Mouse (Mus musculus): ENCODE data around the gene Snx29. TPM values are rescaled to one million over a fixed set of nuclear protein-coding genes. Genes with fewer than 3 reads are reported as not detected.

Snx29 gene
- total RNA-seq, 2 experiments from 2014 or later, result 21.1 to 22.8 TPM

DNA sequence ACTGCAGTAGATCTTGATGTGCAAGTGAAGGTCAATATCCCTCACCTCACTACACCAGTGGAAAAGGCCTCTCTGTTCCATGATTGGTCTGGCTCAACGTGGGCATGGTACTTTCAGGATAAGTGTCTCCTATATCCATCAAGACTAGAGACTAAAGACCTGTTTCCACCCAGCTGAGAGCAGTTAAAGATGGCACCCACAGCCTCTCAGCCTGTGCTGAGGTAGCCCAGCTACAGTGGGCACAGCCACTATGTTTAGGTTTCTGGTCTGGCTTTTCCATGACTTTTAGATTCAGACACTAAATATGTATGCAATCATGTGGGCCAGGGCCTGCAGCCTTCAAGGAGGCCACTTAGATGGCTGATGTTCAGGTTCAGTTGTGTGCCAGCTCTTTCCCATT, 345.7 kb downstream of the Snx29 start:
- intact Hi-C loops (cut with DNase I), result no loop called here
- DNase-seq (ENCODE audit: extremely low spot score in 1 of 2, low spot score in 2 of 2), result no peak
- no peak overlapping the region for H3K4me3 ChIP-seq
- no peak overlapping the region for H3K27ac ChIP-seq
- no peak for TF ChIP-seq CTCF (IDR thresholded peaks at IDR 0.05)

DNA sequence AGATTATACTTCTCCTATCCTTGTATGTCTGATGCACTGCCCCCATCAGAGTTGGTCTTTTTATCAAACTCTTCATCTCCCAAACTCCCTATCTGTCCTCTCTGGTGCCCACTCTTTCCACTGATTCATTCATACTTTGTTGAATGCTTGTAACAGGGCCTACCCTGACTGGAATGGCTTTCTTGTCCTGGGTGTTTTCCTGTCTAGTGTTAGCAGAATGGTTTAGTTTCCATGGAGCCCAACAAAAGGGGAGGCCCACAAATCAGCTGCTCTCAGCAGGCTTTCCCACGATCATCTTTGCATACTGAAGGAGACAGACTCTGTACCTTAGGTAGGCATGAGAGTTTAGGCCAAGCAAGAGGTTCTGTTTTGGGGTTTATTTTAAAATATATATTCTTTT, 346.2 kb downstream of the Snx29 start:
- TF ChIP-seq CTCF (IDR thresholded peaks at IDR 0.05), result no peak
- DNase-seq (ENCODE audit: extremely low spot score in 1 of 2, low spot score in 2 of 2), result no peak
- Histone ChIP-seq H3K27ac (no peak overlapping the region), H3K4me3 (no peak overlapping the region)
- intact Hi-C loops (cut with DNase I), result no loop called here

DNA sequence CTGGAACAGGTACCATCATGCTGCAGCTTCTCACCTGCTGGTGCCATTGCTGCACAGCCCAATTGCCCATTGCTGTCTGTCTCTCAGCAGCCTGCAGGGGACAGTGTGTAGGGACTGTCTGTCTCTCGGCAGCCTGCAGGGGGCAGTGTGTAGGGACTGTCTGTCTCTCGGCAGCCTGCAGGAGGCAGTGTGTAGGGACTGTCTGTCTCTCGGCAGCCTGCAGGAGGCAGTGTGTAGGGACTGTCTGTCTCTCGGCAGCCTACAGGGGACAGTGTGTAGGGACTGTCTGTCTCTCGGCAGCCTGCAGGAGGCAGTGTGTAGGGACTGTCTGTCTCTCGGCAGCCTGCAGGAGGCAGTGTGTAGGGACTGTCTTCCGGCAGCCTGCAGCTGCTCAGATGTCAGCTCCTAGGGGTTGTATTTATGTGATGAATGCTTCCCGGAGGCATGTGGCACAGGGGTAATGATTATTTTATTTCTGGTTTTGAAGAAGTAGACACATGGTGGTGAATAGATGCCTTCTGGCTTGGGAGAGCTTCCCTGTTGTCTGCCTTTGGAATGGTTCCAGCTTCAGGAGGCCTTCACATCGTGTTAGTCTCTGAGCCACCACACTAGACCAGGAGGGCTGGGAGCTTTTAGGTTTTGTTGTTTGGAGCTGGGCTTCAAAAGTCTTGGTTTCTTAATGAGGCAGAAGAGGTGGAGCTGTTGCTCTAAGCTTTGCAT, 347.7 kb downstream of the Snx29 start:
- no peak for DNase-seq (ENCODE audit: extremely low spot score in 1 of 2, low spot score in 2 of 2)
- intact Hi-C loops (cut with DNase I), result no loop called here
- peak; percentile 42 for TF ChIP-seq CTCF (IDR thresholded peaks at IDR 0.05)
- no peak overlapping the region; the same call in 1 of the 2 replicates for H3K27ac ChIP-seq
- H3K4me3 ChIP-seq, result no peak overlapping the region

GRCm38 (mm10) chr16:11670971-11671310, 348.2 kb downstream of the Snx29 start:
- intact Hi-C loops (cut with DNase I), result no loop called here
- no peak for DNase-seq (ENCODE audit: extremely low spot score in 1 of 2, low spot score in 2 of 2)
- H3K4me3 ChIP-seq, result no peak overlapping the region
- no peak for TF ChIP-seq CTCF (IDR thresholded peaks at IDR 0.05)
- no peak overlapping the region; the same call in 1 of the 2 replicates for H3K27ac ChIP-seq

- no peak for TF ChIP-seq CTCF (IDR thresholded peaks at IDR 0.05)
- DNase-seq (ENCODE audit: extremely low spot score in 1 of 2, low spot score in 2 of 2), result no peak
- Histone ChIP-seq H3K4me3 (no peak overlapping the region), H3K27ac (no peak overlapping the region)
- intact Hi-C loops (cut with DNase I), result no loop called here
Measured at GRCm38 (mm10) chr16:11676006-11676405, 353.3 kb downstream of the Snx29 start.

- no peak for TF ChIP-seq CTCF (IDR thresholded peaks at IDR 0.05)
- intact Hi-C loops (cut with DNase I), result no loop called here
- Histone ChIP-seq H3K27ac (no peak overlapping the region), H3K4me3 (no peak overlapping the region)
- DNase-seq (ENCODE audit: extremely low spot score in 1 of 2, low spot score in 2 of 2), result no peak
Measured at GRCm38 (mm10) chr16:11685264-11685663, 362.6 kb downstream of the Snx29 start.

GRCm38 (mm10) chr16:11685735-11686340, 363.1 kb downstream of the Snx29 start:
- intact Hi-C loops (cut with DNase I), result no loop called here
- DNase-seq (ENCODE audit: extremely low spot score in 1 of 2, low spot score in 2 of 2), result no peak
- Histone ChIP-seq H3K27ac (no peak overlapping the region), H3K4me3 (no peak overlapping the region)
- TF ChIP-seq CTCF (IDR thresholded peaks at IDR 0.05), result no peak

- Histone ChIP-seq H3K27ac (no peak overlapping the region), H3K4me3 (no peak overlapping the region)
- TF ChIP-seq CTCF (IDR thresholded peaks at IDR 0.05), result no peak
- no peak for DNase-seq (ENCODE audit: extremely low spot score in 1 of 2, low spot score in 2 of 2)
- intact Hi-C loops (cut with DNase I), result no loop called here
Measured at GRCm38 (mm10) chr16:11687836-11688235, 365.1 kb downstream of the Snx29 start.

DNA sequence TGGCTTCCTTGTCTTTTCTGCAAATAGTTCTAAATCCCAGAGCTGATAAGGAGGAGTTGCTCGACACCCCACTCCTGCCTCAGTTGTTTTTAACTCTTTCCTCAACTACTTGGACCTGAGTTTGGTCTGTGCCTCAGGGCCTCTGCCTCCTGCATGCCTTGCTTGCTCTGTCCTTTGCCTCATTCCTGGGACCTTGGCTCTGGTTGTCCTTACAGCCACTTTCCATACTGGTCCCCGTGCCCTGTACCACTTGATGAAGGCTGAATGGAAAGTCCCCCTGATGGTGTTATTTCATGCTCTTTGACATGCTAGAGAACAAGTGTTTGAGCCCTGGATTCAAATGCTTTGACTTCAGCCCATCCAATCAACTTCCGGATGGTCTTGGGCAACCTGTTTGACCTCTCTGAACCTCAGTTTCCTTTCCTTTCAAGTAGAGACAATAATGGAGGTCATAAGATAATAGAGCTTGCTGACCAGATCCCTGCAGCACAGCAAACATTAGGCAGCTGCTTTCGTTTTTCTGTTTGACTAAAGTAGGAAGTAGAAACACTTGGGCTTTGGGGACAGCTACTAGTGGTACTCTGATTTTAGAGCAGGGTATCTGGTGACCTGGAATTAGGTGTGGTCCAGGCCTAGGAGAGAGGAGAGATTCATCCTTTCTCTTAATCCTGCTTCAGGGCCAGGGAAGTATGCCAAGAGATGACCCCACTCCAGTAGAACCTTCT, 365.7 kb downstream of the Snx29 start:
- no peak for DNase-seq (ENCODE audit: extremely low spot score in 1 of 2, low spot score in 2 of 2)
- H3K27ac ChIP-seq, result no peak overlapping the region
- intact Hi-C loops (cut with DNase I), result no loop called here
- H3K4me3 ChIP-seq, result no peak overlapping the region
- no peak for TF ChIP-seq CTCF (IDR thresholded peaks at IDR 0.05)

DNA sequence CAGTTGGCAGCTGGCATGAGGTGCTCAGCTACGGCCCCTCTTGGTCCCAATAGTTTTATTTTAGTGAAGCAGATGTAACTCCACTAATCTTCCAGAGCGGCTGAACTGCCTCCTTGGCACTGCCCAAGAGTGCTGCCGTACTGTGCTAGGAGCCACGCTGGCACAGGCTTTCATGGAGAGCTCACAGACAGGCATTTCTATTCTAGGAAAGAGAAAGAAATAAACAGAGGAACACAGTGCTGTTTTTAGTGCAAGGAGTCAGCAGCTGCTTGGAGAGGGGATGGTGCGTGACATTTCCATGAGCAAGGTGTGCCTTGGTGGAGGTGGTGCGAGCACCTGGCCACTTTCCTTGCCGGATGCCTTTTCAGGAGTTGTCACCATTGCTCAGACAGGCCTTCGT, 367.4 kb downstream of the Snx29 start:
- intact Hi-C loops (cut with DNase I), result loop anchor here (5.0 to 10.0 kb wide), 2 partner anchors 108 to 505 kb away; no protein-coding TSS in a partner anchor
- peak in 1 of 2 experiments; percentile 32 for DNase-seq (ENCODE audit: extremely low spot score in 1 of 2, low spot score in 2 of 2)
- H3K27ac ChIP-seq, result peak overlapping the region; percentile 34
- H3K4me3 ChIP-seq, result no peak overlapping the region
- TF ChIP-seq CTCF (IDR thresholded peaks at IDR 0.05), result no peak

GRCm38 (mm10) chr16:11690756-11691155, 368.0 kb downstream of the Snx29 start:
- H3K27ac ChIP-seq, result peak overlapping the region; percentile 34
- no peak overlapping the region for H3K4me3 ChIP-seq
- intact Hi-C loops (cut with DNase I), result loop anchor here (5.0 to 10.0 kb wide), 2 partner anchors 108 to 504 kb away; no protein-coding TSS in a partner anchor
- DNase-seq (ENCODE audit: extremely low spot score in 1 of 2, low spot score in 2 of 2), result no peak
- TF ChIP-seq CTCF (IDR thresholded peaks at IDR 0.05), result no peak
